Mouse (Mus musculus): ENCODE data around the gene Trmt11.

DNA sequence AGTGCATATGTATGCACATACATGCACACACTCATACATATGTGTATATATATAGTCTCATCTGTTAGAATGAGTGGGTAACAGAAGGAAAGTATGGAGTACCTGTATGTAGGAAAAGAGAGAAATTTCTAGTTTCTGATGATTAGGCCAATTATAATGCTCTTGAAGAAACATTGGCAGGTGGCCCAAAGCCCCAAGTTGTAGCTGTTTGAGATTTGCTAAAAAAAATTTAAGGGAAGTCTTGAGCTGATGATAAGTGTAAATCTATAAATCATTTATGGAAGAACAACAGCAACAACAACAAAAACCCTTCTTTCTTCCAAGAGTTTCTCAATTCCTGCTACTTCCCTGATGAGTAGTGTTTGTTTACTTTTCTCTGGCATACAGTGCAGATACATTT is 29.4 kb upstream of the Trmt11 start:
- TF ChIP-seq ZC3H11A (IDR thresholded peaks at IDR 0.05; ENCODE audit: borderline replicate concordance, low read depth, low read length) (no peak), CHD2 (IDR thresholded peaks at IDR 0.05; ENCODE audit: low read depth, low read length) (no peak)

All from ES-E14 (cell line).